8 mouse cellular contexts compared by ENCODE assay signal in the genomic region with DNA sequence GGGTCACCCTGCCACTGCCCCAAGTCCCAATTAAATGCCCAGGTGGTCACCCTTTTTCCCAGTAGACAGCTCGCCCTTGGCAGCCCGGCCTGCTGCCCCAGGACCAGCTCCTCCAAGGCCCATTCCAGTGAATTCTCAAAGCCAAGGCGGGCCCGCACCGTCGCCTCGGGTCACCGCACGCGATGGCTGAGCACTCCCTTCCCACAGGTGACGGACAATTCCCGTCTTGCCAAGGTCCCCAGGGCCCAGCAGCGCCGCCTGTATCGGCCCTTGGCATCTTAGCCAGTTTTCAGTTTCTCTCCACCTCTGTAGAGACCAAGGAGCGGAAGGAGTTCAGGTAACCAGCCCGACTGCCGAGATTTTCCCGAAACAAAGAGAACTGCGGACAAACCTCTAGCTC. TPM values are rescaled to one million over a fixed set of nuclear protein-coding genes. Genes with fewer than 3 reads are reported as not detected.
DNase-seq lines count a peak whose midpoint lies in the region; ATAC-seq and TF ChIP-seq lines count a peak whose summit lies in the region.

No protein-coding gene starts in this region.

- H3K9ac ChIP-seq in limb, embryonic 11.5 days (ENCODE audit: low read length), result no peak overlapping the region; the same call in 1 of the 2 replicates
- H3K9ac ChIP-seq in midbrain, embryonic 14.5 days (replicated peaks; ENCODE audit: low read length), result peak overlapping the region; percentile 17; the same call in 1 of the 2 replicates

- no peak for TF ChIP-seq CTCF in gastrocnemius, adult 2 months (IDR thresholded peaks at IDR 0.05)

- peaks cover 14% of the 10 kb centered on the region for H3K4me1 ChIP-seq in hindbrain, embryonic 10.5 days (replicated peaks)
- no peaks in the 10 kb centered on the region for H3K4me1 ChIP-seq in limb, embryonic 11.5 days (ENCODE audit: control insufficient read depth, insufficient read depth, low read length)
- H3K4me1 ChIP-seq in midbrain, embryonic 14.5 days (ENCODE audit: control insufficient read depth, insufficient read depth, low read length), result peaks cover 12% of the 10 kb centered on the region; the same call in 1 of the 2 replicates

- ATAC-seq in limb, embryonic 11.5 days (ENCODE audit: insufficient number of reproducible peaks, low FRiP score, low TSS enrichment, low read depth), result no peak
- ATAC-seq in midbrain, embryonic 14.5 days (ENCODE audit: low FRiP score, low TSS enrichment), result no peak
- no peak for ATAC-seq in monocyte, adult 5-6 weeks (replicated peaks; ENCODE audit: insufficient number of reproducible peaks, low FRiP score, low TSS enrichment, poor library complexity, severe bottlenecking)

- intact Hi-C loops in gastrocnemius, adult 2 months (cut with DNase I), result no loop called here
- intact Hi-C loops in gastrocnemius, postnatal 14 days (cut with DNase I; ENCODE audit: low total_unique reads), result no loop called here
- intact Hi-C loops in left cerebral cortex, postnatal 4 days (cut with DNase I), result no loop called here

- DNase-seq in gastrocnemius, adult 2 months, result peak; percentile 16
- no peak for DNase-seq in gastrocnemius, postnatal 14 days
- peak; percentile 20 for DNase-seq in hindbrain, embryonic 10.5 days (ENCODE audit: low spot score)
- DNase-seq in limb, embryonic 11.5 days (ENCODE audit: low spot score), result peak; percentile 40
- no peak for DNase-seq in midbrain, embryonic 14.5 days
- no peak for DNase-seq in left cerebral cortex, postnatal 4 days
- DNase-seq in adrenal gland, adult 8-10 months, result no peak

- H3K4me3 ChIP-seq in gastrocnemius, adult 2 months, result peak overlapping the region; percentile 48
- peak overlapping the region; percentile 48 for H3K4me3 ChIP-seq in hindbrain, embryonic 10.5 days
- peak overlapping the region; percentile 21 for H3K4me3 ChIP-seq in limb, embryonic 11.5 days (ENCODE audit: low read depth, low read length)
- peak overlapping the region; percentile 32 for H3K4me3 ChIP-seq in midbrain, embryonic 14.5 days (replicated peaks; ENCODE audit: low read depth, low read length)

- peaks cover 62% of the 10 kb centered on the region for H3K27me3 ChIP-seq in hindbrain, embryonic 10.5 days (ENCODE audit: insufficient read depth, poor library complexity, severe bottlenecking)
- peaks cover 32% of the 10 kb centered on the region for H3K27me3 ChIP-seq in limb, embryonic 11.5 days (ENCODE audit: control insufficient read depth, insufficient read depth, low read length)
- H3K27me3 ChIP-seq in midbrain, embryonic 14.5 days (ENCODE audit: control insufficient read depth, insufficient read depth, low read length), result peaks cover 25% of the 10 kb centered on the region

- no peaks in the 10 kb centered on the region for H3K36me3 ChIP-seq in hindbrain, embryonic 10.5 days
- no peaks in the 10 kb centered on the region for H3K36me3 ChIP-seq in limb, embryonic 11.5 days (ENCODE audit: control insufficient read depth, insufficient read depth, low read length)
- no peaks in the 10 kb centered on the region for H3K36me3 ChIP-seq in midbrain, embryonic 14.5 days (ENCODE audit: control insufficient read depth, insufficient read depth, low read length)

- peak overlapping the region; percentile 53 for H3K4me2 ChIP-seq in limb, embryonic 11.5 days (ENCODE audit: low read depth, severe bottlenecking)
- H3K4me2 ChIP-seq in midbrain, embryonic 14.5 days (ENCODE audit: low read length), result peak overlapping the region; percentile 60

- H3K27ac ChIP-seq in gastrocnemius, adult 2 months, result no peak overlapping the region
- no peak overlapping the region for H3K27ac ChIP-seq in hindbrain, embryonic 10.5 days
- H3K27ac ChIP-seq in limb, embryonic 11.5 days (replicated peaks; ENCODE audit: low read depth, low read length), result no peak overlapping the region
- H3K27ac ChIP-seq in midbrain, embryonic 14.5 days (replicated peaks; ENCODE audit: low read depth, low read length), result no peak overlapping the region

- 4% methylated on average over 20 of the region's 20 CpGs for WGBS in hindbrain, embryonic 10.5 days
- WGBS in limb, embryonic 11.5 days, result 7% methylated on average over 20 of the region's 20 CpGs
- WGBS in midbrain, embryonic 14.5 days, result 5% methylated on average over 20 of the region's 20 CpGs

- H3K9me3 ChIP-seq in hindbrain, embryonic 10.5 days, result no peaks in the 10 kb centered on the region
- H3K9me3 ChIP-seq in limb, embryonic 11.5 days (ENCODE audit: control insufficient read depth, low read length), result no peaks in the 10 kb centered on the region
- no peaks in the 10 kb centered on the region for H3K9me3 ChIP-seq in midbrain, embryonic 14.5 days (ENCODE audit: control insufficient read depth, low read length)

RNA-seq across cellular contexts. Expression of a gene that starts 0.7 kb away (rescaled TPM):
- total RNA-seq in gastrocnemius, adult 2 months (2021), result under 1 TPM in 1 of 2 experiments, not detected in 1; 0.14 TPM
- not detected for total RNA-seq in gastrocnemius, postnatal 14 days (2021)
- 0.46 and 0.50 TPM in 2 replicates for polyA plus RNA-seq in hindbrain, embryonic 10.5 days (2016; fragmentation: Nextera tagmentation; extraction: Ambion mirVana)
- 0.40 and 0.44 TPM in 2 replicates for polyA plus RNA-seq in limb, embryonic 11.5 days (2014; fragmentation: Nextera tagmentation; extraction: Ambion mirVana)
- polyA plus RNA-seq in midbrain, embryonic 14.5 days (2014; fragmentation: Nextera tagmentation; extraction: Ambion mirVana), result 0.18 TPM in 1 of 2 replicates, not detected in the other
- not detected for total RNA-seq in left cerebral cortex, postnatal 4 days (2021)
- total RNA-seq in monocyte, adult 5-6 weeks (2017), result not detected in 3 replicates
- under 1 TPM in 2 of 4 experiments, not detected in 2; 0.07 to 0.09 TPM for total RNA-seq in adrenal gland, adult 8-10 months (2022)

Comparison
In these comparisons a context has a peak if more than half of its experiments do, and no peak if none do; other contexts are left out.
1. DNase-seq: peak in gastrocnemius, adult 2 months (single experiment), hindbrain, embryonic 10.5 days (single experiment) and limb, embryonic 11.5 days (single experiment); none in gastrocnemius, postnatal 14 days (single experiment), midbrain, embryonic 14.5 days (single experiment), left cerebral cortex, postnatal 4 days (single experiment) and adrenal gland, adult 8-10 months (single experiment).
2. Peak in every context shown above with its lines, with median percentiles within 50 percentile points of each other: H3K4me3 ChIP-seq.